Mouse (Mus musculus) left cerebral cortex, adult 2 months (tissue): Measurements from ENCODE around the gene Dock8. TPM values are rescaled to one million over a fixed set of nuclear protein-coding genes. Genes with fewer than 3 reads are reported as not detected.

Experiments used
- DNase-seq, 2 experiments: peaks; one replicate each; pipeline ENCODE4 v3.0.0; 2021 to 2022; ENCODE audit warnings: low spot score in 2 of 2, mixed read lengths in 1 of 2; ENCODE audit errors: extremely low spot score in 1 of 2
- H3K27ac ChIP-seq: fragments of 200-600 bp; 2 replicates; pipeline ENCODE4 v1.8.1; 2022
- H3K4me3 ChIP-seq: fragments of 200-600 bp; 2 replicates; pipeline ENCODE4 v1.8.1; 2022
- CTCF ChIP-seq: fragments of 200-600 bp; IDR thresholded peaks from 2 replicates; pipeline ENCODE4 v1.8.1; 2022; ENCODE audit warnings: antibody characterized with exemption, mild to moderate bottlenecking, moderate library complexity
- intact Hi-C: fragments of 180-260 bp; cut with DNase I; formaldehyde crosslinking; loops from one replicate; pipeline ENCODE4 v1.15.1; 2025
- total RNA-seq, 2 experiments: library from RNA; stranded (reverse); gene quantifications; 2 replicates each; pipeline ENCODE4 v1.2.3; 2021

The Dock8 gene
- total RNA-seq, 2 experiments from 2014 or later: 3.5 to 4.6 TPM

- Histone ChIP-seq H3K27ac (peak overlapping the region; percentile 50), H3K4me3 (no peak overlapping the region)
- intact Hi-C loops: no loop called here
- no peak for TF ChIP-seq CTCF
- peak; percentile 15 to 29 for DNase-seq
Measured at GRCm38 (mm10) chr19:25144110-25145028, 145.0 kb downstream of the Dock8 start.

- TF ChIP-seq CTCF: no peak
- Histone ChIP-seq H3K4me3 (no peak overlapping the region), H3K27ac (peak overlapping the region; percentile 55; the same call in 1 of the 2 replicates)
- intact Hi-C loops: no loop called here
- no peak for DNase-seq
Measured at GRCm38 (mm10) chr19:25145116-25145515, 145.8 kb downstream of the Dock8 start.

DNA sequence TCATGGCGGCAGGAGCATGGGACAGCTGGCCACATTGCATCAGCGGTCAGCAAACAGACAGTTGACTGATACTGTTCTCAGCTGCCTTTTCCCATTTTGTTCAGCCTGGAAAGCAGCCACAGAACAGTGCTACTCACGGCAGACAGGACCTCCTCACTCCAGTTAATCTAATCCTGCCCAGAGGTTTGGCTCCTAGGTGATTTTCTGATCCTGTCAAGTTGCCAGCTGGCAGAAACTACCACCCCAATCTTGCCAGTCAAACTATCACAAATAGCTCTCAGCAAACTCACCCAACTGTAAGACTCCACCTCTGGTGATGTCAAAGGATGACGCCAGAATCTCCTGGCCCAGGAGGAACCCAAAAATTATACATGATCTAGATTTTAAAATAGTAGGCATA, 146.8 kb downstream of the Dock8 start:
- DNase-seq: no peak
- no peak overlapping the region for H3K27ac ChIP-seq
- no peak for TF ChIP-seq CTCF

DNA sequence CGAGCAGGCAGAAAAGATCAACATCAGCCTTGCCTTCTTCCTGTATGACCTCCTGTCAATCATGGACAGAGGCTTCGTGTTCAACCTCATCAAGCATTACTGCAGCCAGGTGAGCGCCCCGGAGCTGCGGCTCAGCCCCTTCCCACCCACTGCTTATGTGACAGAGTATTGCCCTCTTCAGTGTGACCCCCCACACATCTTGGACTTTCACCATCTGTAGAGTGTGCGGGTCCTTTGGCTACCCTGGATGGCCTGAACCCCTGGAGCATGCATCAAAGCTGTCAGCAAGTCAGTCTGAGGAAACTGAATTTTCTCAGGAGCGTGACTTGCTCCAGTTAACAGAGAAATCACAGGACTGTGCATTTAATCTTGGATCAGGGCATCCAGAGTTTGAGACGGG, 150.5 kb downstream of the Dock8 start:
- no peak for DNase-seq
- Histone ChIP-seq H3K27ac (no peak overlapping the region), H3K4me3 (no peak overlapping the region)
- intact Hi-C loops: no loop called here
- no peak for TF ChIP-seq CTCF

More for the DNA sequence above, 146.8 kb downstream of the Dock8 start:
- H3K4me3 ChIP-seq: no peak overlapping the region
- intact Hi-C loops: no loop called here

- Histone ChIP-seq H3K27ac (no peak overlapping the region), H3K4me3 (no peak overlapping the region)
- intact Hi-C loops: no loop called here
- DNase-seq: no peak
- no peak for TF ChIP-seq CTCF
Measured at GRCm38 (mm10) chr19:25154506-25155178, 155.3 kb downstream of the Dock8 start.

- Histone ChIP-seq H3K27ac (no peak overlapping the region), H3K4me3 (no peak overlapping the region)
- DNase-seq: no peak
- no peak for TF ChIP-seq CTCF
- intact Hi-C loops: no loop called here
Measured at GRCm38 (mm10) chr19:25155250-25155649, 155.9 kb downstream of the Dock8 start.

- DNase-seq: no peak
- Histone ChIP-seq H3K4me3 (no peak overlapping the region), H3K27ac (no peak overlapping the region)
- intact Hi-C loops: no loop called here
- no peak for TF ChIP-seq CTCF
Measured at GRCm38 (mm10) chr19:25155709-25156108, 156.4 kb downstream of the Dock8 start.

GRCm38 (mm10) chr19:25162270-25162669, 162.9 kb downstream of the Dock8 start:
- intact Hi-C loops: no loop called here
- DNase-seq: no peak
- no peak for TF ChIP-seq CTCF
- Histone ChIP-seq H3K27ac (no peak overlapping the region), H3K4me3 (no peak overlapping the region)

- intact Hi-C loops: no loop called here
- no peak overlapping the region for H3K27ac ChIP-seq
- no peak overlapping the region for H3K4me3 ChIP-seq
- no peak for DNase-seq
- TF ChIP-seq CTCF: no peak
Measured at GRCm38 (mm10) chr19:25163426-25163825, 164.1 kb downstream of the Dock8 start.

DNA sequence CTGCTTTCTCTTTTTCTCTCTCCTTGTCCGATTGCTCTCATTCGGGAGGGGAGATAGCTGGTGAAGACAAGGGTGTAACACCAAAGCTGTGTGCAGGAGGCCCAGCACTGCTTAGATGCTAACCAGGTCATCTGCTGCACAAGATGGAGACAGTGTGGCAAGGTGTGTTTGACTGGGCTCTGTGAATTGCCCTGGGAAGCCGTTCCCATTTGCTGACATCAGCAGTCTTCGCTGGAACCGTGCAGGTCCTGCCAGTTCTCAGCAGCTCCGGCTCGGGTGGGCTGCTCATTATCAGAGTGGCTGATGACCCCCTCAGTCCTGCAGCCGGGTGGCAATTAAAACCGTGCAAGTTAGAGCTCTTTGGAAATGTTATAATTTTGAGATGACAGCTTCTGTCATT, 167.1 kb downstream of the Dock8 start:
- DNase-seq: no peak
- TF ChIP-seq CTCF: no peak
- no peak overlapping the region for H3K27ac ChIP-seq
- H3K4me3 ChIP-seq: no peak overlapping the region
- intact Hi-C loops: no loop called here

DNA sequence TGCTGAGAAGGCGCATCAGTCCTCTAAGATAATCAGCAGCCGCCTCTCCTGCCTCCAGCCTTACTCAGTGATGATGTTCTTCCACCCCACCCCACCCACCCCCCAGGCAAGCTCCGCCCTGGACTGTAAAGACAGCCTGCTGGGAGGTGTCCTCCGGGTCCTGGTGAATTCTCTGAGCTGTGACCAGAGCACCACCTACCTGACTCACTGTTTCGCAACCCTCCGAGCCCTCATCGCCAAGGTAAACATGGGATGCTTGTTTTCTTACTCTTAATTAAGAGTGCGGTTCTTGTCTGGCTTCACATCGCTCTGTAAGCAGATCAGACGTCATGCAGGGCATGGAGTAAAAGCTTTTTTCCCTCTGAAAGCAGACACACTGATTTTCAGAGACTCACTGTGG, 172.1 kb downstream of the Dock8 start:
- intact Hi-C loops: no loop called here
- Histone ChIP-seq H3K27ac (no peak overlapping the region), H3K4me3 (no peak overlapping the region)
- TF ChIP-seq CTCF: no peak
- DNase-seq: no peak

GRCm38 (mm10) chr19:25176746-25177145, 177.4 kb downstream of the Dock8 start:
- no peak for TF ChIP-seq CTCF
- intact Hi-C loops: no loop called here

More at GRCm38 (mm10) chr19:25176746-25177145, 177.4 kb downstream of the Dock8 start:
- Histone ChIP-seq H3K4me3 (no peak overlapping the region), H3K27ac (no peak overlapping the region)
- DNase-seq: no peak
